Mouse (Mus musculus) spleen, adult 2 months (tissue): ENCODE results near the gene Gm49373. TPM values are rescaled to one million over a fixed set of nuclear protein-coding genes. Genes with fewer than 3 reads are reported as not detected.

Experiments used
- DNase-seq, 2 experiments: peaks; one replicate each; pipeline versions ENCODE4 v3.0.0 to v3.0.0-alpha.2; 2012 to 2021; ENCODE audit warnings: low spot score in 2 of 2, low read depth in 1 of 2
- H3K27ac ChIP-seq: fragments of 200-500 bp; 2 replicates; pipeline ENCODE4 v1.5.1; 2012; ENCODE audit warnings: low read length, inconsistent platforms; ENCODE audit not compliant: insufficient read depth
- H3K27me3 ChIP-seq: fragments of 200-500 bp; 2 replicates; pipeline ENCODE4 v1.6.1; 2012; ENCODE audit warnings: mild to moderate bottlenecking, moderate library complexity, low read length, inconsistent platforms; ENCODE audit not compliant: control insufficient read depth, insufficient read depth
- H3K36me3 ChIP-seq: fragments of 200-500 bp; 2 replicates; pipeline ENCODE4 v1.6.1; 2012; ENCODE audit warnings: mild to moderate bottlenecking, low read length, inconsistent platforms; ENCODE audit not compliant: control insufficient read depth, insufficient read depth
- H3K4me1 ChIP-seq: fragments of 200-500 bp; 2 replicates; pipeline ENCODE4 v1.6.1; 2011; ENCODE audit warnings: inconsistent platforms; ENCODE audit not compliant: control insufficient read depth, insufficient read depth, insufficient read length
- H3K4me3 ChIP-seq: fragments of 200-500 bp; 2 replicates; pipeline ENCODE4 v1.5.1; 2011; ENCODE audit warnings: mild to moderate bottlenecking, inconsistent platforms; ENCODE audit not compliant: insufficient read depth, insufficient read length; ENCODE audit errors: extremely low read depth
- CTCF ChIP-seq: fragments of 200-500 bp; IDR thresholded peaks from 2 replicates; pipeline ENCODE4 v1.5.1; 2011; ENCODE audit warnings: mild to moderate bottlenecking, inconsistent platforms; ENCODE audit not compliant: insufficient read depth, insufficient read length, insufficient replicate concordance; ENCODE audit errors: extremely low read depth
- POLR2A ChIP-seq: fragments of 200-500 bp; IDR thresholded peaks from 2 replicates; pipeline ENCODE4 v1.6.1; 2011; ENCODE audit warnings: low read depth, low read length, inconsistent platforms
- WGBS: fragments of 180-500 bp; shearing (Covaris S2); methylation state at CpG from one replicate; pipeline ENCODE4 v1.1.7; 2018; 5-methylcytosine and 5-hydroxymethylcytosine counted together
- polyA plus RNA-seq: library from polyadenylated mRNA; depleted of rRNA; stranded (reverse); fragments of >200 nt; gene quantifications from 2 replicates; pipeline ENCODE4 v1.2.3, GENCODE M21; 2012; rRNA removed

The Gm49373 gene
- 0.19 and 0.32 TPM in 2 replicates for polyA plus RNA-seq

DNA sequence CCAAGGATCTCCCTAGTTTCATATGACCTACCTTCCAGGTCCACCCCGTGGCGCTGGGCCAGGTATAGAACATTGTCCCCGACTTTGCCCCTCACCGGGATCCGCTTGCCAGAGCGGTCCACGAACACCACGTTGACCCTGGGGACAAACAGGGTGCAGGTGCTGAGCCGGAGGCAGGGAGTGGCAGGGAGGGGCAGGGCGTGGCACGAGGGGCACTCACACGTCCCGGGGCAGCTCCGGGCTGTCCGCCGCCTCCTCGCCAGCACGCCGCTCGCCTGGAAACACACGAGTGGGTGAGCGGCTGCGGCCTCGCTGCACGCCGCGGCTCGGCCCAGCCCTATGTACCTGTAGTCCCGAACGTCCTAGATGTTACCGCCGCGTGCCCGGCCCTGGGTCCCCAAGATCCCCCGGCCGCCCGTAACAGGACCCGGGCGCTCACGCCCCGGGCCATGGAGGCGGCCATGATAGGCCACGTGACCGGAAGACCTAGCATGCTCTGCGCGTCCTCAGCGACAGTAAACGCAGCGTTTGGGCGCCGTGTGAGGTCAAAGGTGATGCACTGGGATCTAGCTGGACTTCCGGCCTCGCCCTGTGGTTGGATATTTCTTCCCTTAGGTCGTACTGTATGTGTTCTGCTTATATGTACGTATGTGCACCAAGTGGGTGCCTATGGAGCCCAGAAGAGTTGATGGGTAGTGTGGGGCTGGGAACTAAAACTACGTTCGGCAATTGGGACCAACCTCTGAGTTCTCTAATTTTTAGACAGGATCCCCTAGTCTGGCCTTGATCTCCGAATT is at the start of gene Gm49373, which contains the start of gene Fdx1l:
TSS of gene Gm49373 (minus strand) at position 53 of the 797 bp plus-strand sequence.
TSS of gene Fdx1l (minus strand) at position 571 of the 797 bp plus-strand sequence.
- H3K27ac ChIP-seq, result peak within 1 kb of the TSS; percentile 26; the same call in 1 of the 2 replicates
- H3K4me1 ChIP-seq, result peaks cover 6% of the 10 kb centered on the region; the same call in 1 of the 2 replicates
- 2% methylated on average over 58 of the region's 58 CpGs for WGBS
- TF ChIP-seq POLR2A, result peak; percentile 30; the same call in 1 of the 2 replicates
- no peak for TF ChIP-seq CTCF
- peak within 1 kb of the TSS; percentile 77 for H3K4me3 ChIP-seq
- no peaks in the 10 kb centered on the region for H3K27me3 ChIP-seq
- H3K36me3 ChIP-seq, result peaks cover 10% of the 10 kb centered on the region
- peak; percentile 64 to 85 for DNase-seq

DNA sequence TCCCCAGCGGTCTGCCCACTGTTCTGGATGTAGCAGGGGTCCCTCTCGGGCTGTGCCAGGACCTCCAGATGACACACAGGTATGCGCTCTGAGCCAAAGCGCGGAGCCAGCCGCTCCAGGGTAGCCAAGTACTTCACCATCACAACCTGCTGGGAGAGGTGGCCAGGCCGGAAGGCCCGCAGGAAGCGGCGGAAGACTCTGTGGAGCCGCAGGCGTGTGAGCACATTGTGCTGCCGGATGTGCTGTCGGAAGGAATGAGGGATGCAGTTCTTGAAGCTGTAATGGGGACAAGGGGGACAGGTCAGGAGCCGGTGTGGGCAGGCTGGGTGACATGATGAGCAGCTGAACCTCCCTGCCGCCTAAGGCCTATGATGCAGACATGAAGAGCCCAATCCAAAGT is 48.6 kb upstream of the Gm49373 start:
- no peak overlapping the region for H3K4me3 ChIP-seq
- no peak for DNase-seq
- H3K27ac ChIP-seq, result no peak overlapping the region
- WGBS, result 94% methylated on average over 16 of the region's 16 CpGs
- no peaks in the 10 kb centered on the region for H3K27me3 ChIP-seq
- TF ChIP-seq CTCF, result no peak
- TF ChIP-seq POLR2A, result no peak
- H3K4me1 ChIP-seq, result no peaks in the 10 kb centered on the region
- peaks cover 33% of the 10 kb centered on the region for H3K36me3 ChIP-seq

DNA sequence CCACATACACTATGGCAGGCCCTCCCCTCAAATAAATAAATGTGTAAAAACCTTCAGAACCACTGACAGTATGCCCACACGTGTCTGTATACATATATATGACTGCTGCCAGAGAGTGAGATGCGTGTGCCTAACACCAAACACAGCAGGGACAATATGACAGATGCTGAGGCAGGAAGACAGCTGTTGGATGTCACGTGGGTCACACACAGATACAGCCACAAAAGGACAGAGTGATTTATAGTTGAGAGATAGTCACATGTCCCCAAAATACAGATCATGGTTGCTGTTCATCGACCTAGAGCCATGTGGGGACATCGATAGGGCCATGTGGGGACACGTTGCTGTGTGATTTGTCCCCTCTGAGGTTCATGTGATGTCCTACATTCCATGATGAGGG is 44.2 kb upstream of the Gm49373 start:
- DNase-seq, result no peak
- no peak for TF ChIP-seq CTCF
- TF ChIP-seq POLR2A, result no peak
- Histone ChIP-seq H3K36me3 (peaks cover 21% of the 10 kb centered on the region), H3K4me1 (no peaks in the 10 kb centered on the region), H3K27me3 (no peaks in the 10 kb centered on the region), H3K27ac (no peak overlapping the region), H3K4me3 (no peak overlapping the region)
- 79% methylated on average over 6 of the region's 6 CpGs for WGBS

DNA sequence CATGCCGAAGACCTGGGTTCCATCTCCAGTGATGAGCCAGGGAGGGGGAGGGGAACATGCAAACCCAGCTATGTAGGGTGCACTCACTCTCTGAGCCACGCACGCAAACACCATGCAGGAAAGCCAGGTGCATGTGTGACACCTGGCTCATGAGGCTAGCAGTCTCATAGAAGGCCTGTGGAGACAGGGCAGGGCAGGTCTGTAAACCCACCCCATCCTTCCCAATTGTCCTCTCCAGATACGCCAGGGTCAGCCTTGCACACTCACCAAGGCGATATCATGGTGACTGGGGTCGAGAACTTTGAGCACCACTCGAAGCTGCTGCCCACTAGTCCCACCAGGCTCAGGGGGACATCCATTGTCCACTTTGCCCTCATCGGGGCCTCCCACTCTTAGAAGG is 42.2 kb upstream of the Gm49373 start:
- 92% methylated on average over 8 of the region's 8 CpGs for WGBS
- Histone ChIP-seq H3K27me3 (no peaks in the 10 kb centered on the region), H3K4me1 (no peaks in the 10 kb centered on the region), H3K36me3 (peaks cover 11% of the 10 kb centered on the region), H3K4me3 (no peak overlapping the region), H3K27ac (no peak overlapping the region)
- DNase-seq, result no peak
- TF ChIP-seq CTCF (no peak), POLR2A (no peak)

DNA sequence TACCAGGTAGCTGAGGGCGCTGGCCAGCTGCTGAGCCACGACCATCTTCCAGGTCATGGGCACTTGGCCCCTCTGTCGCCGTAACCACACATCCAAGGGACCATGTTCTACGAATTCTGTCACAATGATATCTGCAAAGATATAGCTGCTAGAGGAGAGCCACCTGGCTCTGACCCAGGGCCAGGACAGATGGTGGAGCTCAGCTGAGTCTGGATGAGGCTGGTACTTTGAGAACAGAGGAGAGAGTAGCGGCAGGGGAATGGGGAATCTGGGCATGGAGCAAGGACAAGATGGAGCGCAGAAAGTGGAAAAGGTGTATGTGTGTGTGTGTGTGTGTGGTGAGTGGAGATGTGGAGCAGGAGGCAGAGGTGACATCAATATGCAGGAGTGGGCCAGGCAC is 41.3 kb upstream of the Gm49373 start:
- Histone ChIP-seq H3K36me3 (peaks cover 13% of the 10 kb centered on the region), H3K27ac (no peak overlapping the region)
- TF ChIP-seq CTCF (no peak), POLR2A (no peak)

DNA sequence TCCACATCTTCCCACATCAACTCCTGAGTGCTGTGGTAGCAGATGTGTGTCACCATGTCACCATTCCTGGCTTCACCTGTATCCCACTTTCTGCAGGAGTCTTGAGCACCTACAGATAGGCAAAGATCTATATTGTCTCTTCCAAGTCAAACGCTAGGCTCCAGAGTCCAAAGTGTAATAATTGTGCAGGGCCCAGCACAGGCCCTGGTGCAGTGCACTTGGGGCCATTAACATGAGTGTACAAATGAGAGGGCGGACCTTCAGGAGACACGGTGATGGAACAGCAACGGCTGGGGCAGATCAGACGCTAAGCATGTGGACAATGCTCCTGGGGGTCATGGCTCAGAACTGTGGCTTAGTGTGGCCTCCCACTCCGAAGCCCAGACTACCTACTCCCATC is 40.9 kb upstream of the Gm49373 start:
- peaks cover 16% of the 10 kb centered on the region for H3K36me3 ChIP-seq
- H3K27ac ChIP-seq, result no peak overlapping the region
- no peak for DNase-seq
- TF ChIP-seq POLR2A (no peak), CTCF (no peak)
- 94% methylated on average over 6 of the region's 6 CpGs for WGBS
- no peaks in the 10 kb centered on the region for H3K4me1 ChIP-seq
- no peaks in the 10 kb centered on the region for H3K27me3 ChIP-seq
- no peak overlapping the region for H3K4me3 ChIP-seq

More for the DNA sequence above, 41.3 kb upstream of the Gm49373 start:
- Histone ChIP-seq H3K27me3 (no peaks in the 10 kb centered on the region), H3K4me1 (no peaks in the 10 kb centered on the region), H3K4me3 (no peak overlapping the region)
- no peak for DNase-seq
- WGBS, result 93% methylated on average over 7 of the region's 7 CpGs

DNA sequence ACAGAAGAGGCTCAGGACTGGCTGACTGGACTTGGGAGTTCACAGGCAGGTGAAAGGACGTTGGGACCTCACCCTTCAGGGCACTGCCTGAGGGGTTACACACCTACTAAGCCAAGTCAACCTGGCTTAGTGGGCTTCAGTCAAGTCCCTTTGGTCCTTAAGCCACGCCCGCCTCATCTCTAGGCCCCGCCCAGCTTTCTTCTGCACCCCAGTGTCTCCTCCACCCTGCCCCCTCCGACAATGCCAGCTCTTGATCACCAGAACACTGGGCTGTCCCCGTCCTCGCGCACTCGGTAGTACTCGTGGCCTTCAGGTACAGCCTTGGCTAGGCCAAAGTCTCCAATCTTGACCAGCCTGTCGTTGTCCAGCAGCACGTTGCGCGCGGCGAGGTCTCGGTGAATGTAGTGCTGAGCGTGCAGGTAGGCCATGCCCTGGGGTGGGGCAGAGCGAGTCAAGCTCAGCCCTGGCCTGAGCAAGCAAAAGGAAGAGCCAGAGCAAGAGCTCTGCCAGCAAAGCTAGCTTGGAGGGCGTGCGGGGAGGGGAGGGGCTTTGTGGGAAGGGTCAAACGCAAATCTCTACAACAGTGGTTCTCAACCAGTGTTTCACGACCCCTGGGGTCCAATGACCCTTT is 34.8 kb upstream of the Gm49373 start:
- H3K36me3 ChIP-seq, result peaks cover 12% of the 10 kb centered on the region
- no peak overlapping the region for H3K4me3 ChIP-seq
- H3K27me3 ChIP-seq, result no peaks in the 10 kb centered on the region
- TF ChIP-seq CTCF (no peak), POLR2A (no peak)
- WGBS, result 89% methylated on average over 23 of the region's 23 CpGs
- no peak for DNase-seq
- no peaks in the 10 kb centered on the region for H3K4me1 ChIP-seq
- no peak overlapping the region for H3K27ac ChIP-seq
